Mouse (Mus musculus): ENCODE data around the gene Cmip.

The Cmip gene

GRCm38 (mm10) chr8:117480516-117480915 is 223.7 kb downstream of the Cmip start:
- H3K27me3 ChIP-seq (ENCODE audit: control insufficient read depth, insufficient read depth, low read length, poor library complexity, severe bottlenecking) = no peaks in the 10 kb centered on the region
- no peaks in the 10 kb centered on the region for H3K36me3 ChIP-seq (ENCODE audit: control insufficient read depth, insufficient read depth, low read length, poor library complexity, severe bottlenecking)
- peak; percentile 76 for DNase-seq (ENCODE audit: low read depth, low spot score)

DNA sequence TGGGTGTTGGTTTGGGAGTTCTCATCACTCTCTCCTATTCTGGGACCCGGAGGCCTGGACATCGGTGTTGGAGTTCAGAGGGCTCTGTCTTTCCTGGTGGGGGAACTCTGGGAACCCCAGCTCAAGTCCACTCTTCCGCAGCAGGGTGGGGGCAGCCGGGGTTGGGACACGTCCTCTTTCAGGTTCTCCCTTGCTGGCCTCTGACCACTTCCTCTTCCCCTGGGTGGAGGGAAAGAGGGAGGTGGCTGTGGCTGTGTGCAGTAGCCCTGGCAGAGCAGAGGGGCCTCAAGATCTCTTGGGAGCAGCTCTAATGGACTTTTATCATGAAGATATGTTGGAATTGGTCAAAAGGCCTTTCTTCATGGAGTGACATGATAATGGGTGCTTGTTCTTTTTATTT is 225.0 kb downstream of the Cmip start:
- no peaks in the 10 kb centered on the region for H3K36me3 ChIP-seq (ENCODE audit: control insufficient read depth, insufficient read depth, low read length, poor library complexity, severe bottlenecking)
- DNase-seq (ENCODE audit: low read depth, low spot score) = peak; percentile 61
- H3K27me3 ChIP-seq (ENCODE audit: control insufficient read depth, insufficient read depth, low read length, poor library complexity, severe bottlenecking) = no peaks in the 10 kb centered on the region

DNA sequence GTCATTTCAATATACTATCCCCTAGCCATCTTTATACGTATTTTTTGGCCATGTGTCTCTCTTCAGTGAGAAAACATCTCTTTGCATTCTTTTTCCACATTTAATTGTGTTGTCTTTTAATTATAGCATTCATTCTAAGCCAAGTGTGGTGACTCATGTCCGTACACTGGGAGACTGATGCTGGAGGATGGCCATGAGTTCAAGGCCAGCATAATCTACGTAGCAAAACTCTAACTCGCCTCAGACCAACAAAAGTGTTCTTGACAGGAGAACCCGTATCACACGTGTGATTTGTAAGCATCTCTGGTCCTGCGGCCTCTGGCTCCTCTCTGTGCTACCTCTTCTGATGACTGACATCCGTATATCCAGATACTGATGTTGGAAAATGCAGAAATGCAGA is 227.9 kb downstream of the Cmip start:
- H3K36me3 ChIP-seq (ENCODE audit: control insufficient read depth, insufficient read depth, low read length, poor library complexity, severe bottlenecking) = no peaks in the 10 kb centered on the region
- no peak for DNase-seq (ENCODE audit: low read depth, low spot score)
- H3K27me3 ChIP-seq (ENCODE audit: control insufficient read depth, insufficient read depth, low read length, poor library complexity, severe bottlenecking) = no peaks in the 10 kb centered on the region

DNA sequence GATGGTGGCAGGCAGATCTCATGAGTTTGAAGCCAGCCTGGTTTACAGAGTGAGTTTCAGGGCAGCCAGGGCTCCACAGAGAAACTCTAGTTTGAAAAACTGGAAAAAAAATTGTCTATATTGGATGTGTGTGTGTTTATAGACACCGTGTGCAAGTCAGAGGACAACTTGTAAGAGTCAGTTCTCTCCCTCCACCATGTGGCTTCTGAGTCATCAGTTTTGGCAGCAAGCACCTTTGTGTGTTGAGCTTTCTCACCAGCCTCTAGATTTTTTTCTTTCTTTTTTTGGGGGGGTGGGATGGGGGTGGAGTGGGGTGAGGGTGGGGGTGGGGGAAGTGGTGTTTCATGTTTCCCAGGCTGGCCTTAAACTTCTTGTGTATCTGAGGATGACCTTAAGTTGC is 228.5 kb downstream of the Cmip start:
- no peak for DNase-seq (ENCODE audit: low read depth, low spot score)
- Histone ChIP-seq H3K27me3 (ENCODE audit: control insufficient read depth, insufficient read depth, low read length, poor library complexity, severe bottlenecking) (no peaks in the 10 kb centered on the region), H3K36me3 (ENCODE audit: control insufficient read depth, insufficient read depth, low read length, poor library complexity, severe bottlenecking) (no peaks in the 10 kb centered on the region)

GRCm38 (mm10) chr8:117488246-117489005 is 231.6 kb downstream of the Cmip start:
- no peak for DNase-seq (ENCODE audit: low read depth, low spot score)
- Histone ChIP-seq H3K36me3 (ENCODE audit: control insufficient read depth, insufficient read depth, low read length, poor library complexity, severe bottlenecking) (no peaks in the 10 kb centered on the region), H3K27me3 (ENCODE audit: control insufficient read depth, insufficient read depth, low read length, poor library complexity, severe bottlenecking) (no peaks in the 10 kb centered on the region)

- no peak for DNase-seq (ENCODE audit: low read depth, low spot score)
- H3K27me3 ChIP-seq (ENCODE audit: control insufficient read depth, insufficient read depth, low read length, poor library complexity, severe bottlenecking) = no peaks in the 10 kb centered on the region
- H3K36me3 ChIP-seq (ENCODE audit: control insufficient read depth, insufficient read depth, low read length, poor library complexity, severe bottlenecking) = no peaks in the 10 kb centered on the region
These were observed 236.7 kb downstream of the Cmip start for GRCm38 (mm10) chr8:117493543-117493942.

DNA sequence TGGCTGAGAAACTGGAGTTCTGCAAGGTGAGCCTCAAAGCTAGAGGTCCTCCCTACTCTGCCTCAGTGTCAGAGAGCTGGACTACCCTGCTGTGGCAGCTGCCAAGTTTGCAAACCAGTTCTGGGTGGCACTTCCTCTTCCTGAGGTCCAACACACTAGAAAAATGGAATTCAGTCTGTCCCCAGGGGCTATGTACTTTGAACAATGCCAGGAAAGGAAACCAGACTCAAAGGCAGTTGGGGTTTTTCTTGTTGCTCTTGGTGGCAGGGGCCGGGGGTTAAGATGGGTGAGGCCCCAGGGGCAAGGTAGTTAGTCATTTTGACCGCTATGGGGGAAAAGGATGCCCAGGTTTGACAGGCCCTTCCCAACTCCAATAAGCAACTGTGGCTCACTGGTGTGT is 238.0 kb downstream of the Cmip start:
- no peaks in the 10 kb centered on the region for H3K36me3 ChIP-seq (ENCODE audit: control insufficient read depth, insufficient read depth, low read length, poor library complexity, severe bottlenecking)
- DNase-seq (ENCODE audit: low read depth, low spot score) = peak; percentile 47
- no peaks in the 10 kb centered on the region for H3K27me3 ChIP-seq (ENCODE audit: control insufficient read depth, insufficient read depth, low read length, poor library complexity, severe bottlenecking)

- no peaks in the 10 kb centered on the region for H3K27me3 ChIP-seq (ENCODE audit: control insufficient read depth, insufficient read depth, low read length, poor library complexity, severe bottlenecking)
- no peaks in the 10 kb centered on the region for H3K36me3 ChIP-seq (ENCODE audit: control insufficient read depth, insufficient read depth, low read length, poor library complexity, severe bottlenecking)
- peak; percentile 79 for DNase-seq (ENCODE audit: low read depth, low spot score)
These were observed 241.5 kb downstream of the Cmip start, which contains the start of gene Plcg2 for GRCm38 (mm10) chr8:117498179-117498914. TSS of gene Plcg2 (plus strand) at chr8:117498291.

DNA sequence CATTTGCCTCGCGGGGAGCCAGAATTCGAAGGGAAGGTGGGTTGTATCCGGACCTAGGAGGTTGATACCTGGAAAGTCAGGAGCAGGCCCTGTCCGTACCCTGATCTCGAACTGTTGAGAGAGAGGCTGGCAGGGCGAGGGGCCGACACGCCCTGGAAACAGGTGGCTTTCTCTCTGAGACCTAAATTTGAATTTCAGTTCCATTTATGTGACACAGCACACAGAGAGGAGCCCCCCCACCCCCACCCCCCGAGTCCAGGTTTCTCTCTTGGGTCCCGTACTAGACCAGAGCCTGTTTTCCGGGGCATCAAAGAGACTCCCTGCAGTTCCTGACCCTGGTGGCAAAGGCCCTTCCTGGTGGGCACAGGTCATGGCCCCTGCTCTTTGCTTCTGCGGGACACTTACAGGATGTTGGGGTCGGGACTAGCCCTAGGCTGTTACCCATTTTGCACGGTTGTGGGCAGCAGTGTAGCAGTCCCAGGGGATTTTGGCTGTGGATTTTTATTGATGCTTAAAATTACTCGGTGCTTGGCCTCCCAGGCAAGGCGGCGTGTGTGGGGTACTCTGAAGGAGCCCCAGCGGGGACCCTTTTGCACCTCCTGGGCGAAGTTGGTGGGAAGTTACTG is 242.2 kb downstream of the Cmip start:
- DNase-seq (ENCODE audit: low read depth, low spot score) = peak; percentile 59
- no peaks in the 10 kb centered on the region for H3K27me3 ChIP-seq (ENCODE audit: control insufficient read depth, insufficient read depth, low read length, poor library complexity, severe bottlenecking)
- 0 out of 2 replicates have a peak, but pooled peaks cover under 1% of the 10 kb centered on the region for H3K36me3 ChIP-seq (ENCODE audit: control insufficient read depth, insufficient read depth, low read length, poor library complexity, severe bottlenecking)

- H3K27me3 ChIP-seq (ENCODE audit: control insufficient read depth, insufficient read depth, low read length, poor library complexity, severe bottlenecking) = no peaks in the 10 kb centered on the region
- H3K36me3 ChIP-seq (ENCODE audit: control insufficient read depth, insufficient read depth, low read length, poor library complexity, severe bottlenecking) = peaks cover 9% of the 10 kb centered on the region
- no peak for DNase-seq (ENCODE audit: low read depth, low spot score)
These were observed 243.5 kb downstream of the Cmip start for GRCm38 (mm10) chr8:117500232-117500823.

DNA sequence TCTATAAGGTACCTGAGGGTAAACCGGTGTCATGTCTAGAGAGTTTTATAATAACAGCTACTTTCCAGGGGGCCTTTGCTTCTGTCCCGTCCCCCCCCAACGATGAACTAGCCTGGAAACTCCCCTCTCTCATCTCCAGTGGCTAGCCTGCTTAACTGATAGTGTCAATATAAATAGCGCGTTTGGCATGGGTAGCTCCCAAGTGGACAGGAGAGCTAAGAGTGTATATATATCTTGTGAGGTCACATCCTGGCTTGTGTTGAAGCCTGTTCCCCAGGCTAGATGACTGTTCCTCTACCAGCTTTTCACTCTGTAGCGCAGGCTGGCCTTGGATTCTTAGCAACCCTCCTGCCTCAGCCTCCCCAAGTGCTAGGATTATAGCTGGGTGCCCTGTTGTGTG is 244.5 kb downstream of the Cmip start:
- Histone ChIP-seq H3K36me3 (ENCODE audit: control insufficient read depth, insufficient read depth, low read length, poor library complexity, severe bottlenecking) (peaks cover 9% of the 10 kb centered on the region), H3K27me3 (ENCODE audit: control insufficient read depth, insufficient read depth, low read length, poor library complexity, severe bottlenecking) (no peaks in the 10 kb centered on the region)
- DNase-seq (ENCODE audit: low read depth, low spot score) = no peak

DNA sequence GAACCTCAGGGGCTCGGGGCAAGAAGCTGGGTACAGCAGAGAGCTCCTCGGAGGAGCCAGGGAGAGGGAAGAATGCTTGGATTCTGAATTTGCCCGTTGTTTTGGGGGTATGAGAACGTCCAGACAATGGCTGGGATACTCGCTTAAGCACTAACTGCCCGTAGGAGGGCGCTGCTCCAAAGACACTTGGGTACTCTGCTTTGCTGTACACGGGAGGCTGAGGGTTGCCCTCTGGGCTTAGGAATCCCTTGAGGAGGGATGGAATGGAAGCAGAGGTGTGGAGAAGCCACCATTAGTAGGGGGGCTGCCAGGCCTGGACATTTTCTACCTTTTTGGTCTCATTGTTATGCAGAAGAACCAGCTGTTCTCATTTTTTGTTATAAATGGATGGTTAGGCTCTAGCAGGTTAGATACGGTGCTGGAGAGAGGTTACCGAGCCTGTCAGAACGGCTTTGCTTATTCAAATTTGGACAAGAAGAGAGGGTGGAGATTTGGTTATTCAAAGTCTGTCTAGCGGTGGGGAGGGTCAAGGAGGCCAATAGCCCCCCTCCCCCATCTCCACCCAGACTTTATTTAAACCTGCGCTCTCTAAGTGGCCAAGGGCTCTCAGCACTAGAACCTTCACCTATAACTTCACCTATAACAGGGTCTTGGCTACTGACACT is 246.7 kb downstream of the Cmip start:
- Histone ChIP-seq H3K36me3 (ENCODE audit: control insufficient read depth, insufficient read depth, low read length, poor library complexity, severe bottlenecking) (peaks cover 13% of the 10 kb centered on the region), H3K27me3 (ENCODE audit: control insufficient read depth, insufficient read depth, low read length, poor library complexity, severe bottlenecking) (no peaks in the 10 kb centered on the region)
- no peak for DNase-seq (ENCODE audit: low read depth, low spot score)

DNA sequence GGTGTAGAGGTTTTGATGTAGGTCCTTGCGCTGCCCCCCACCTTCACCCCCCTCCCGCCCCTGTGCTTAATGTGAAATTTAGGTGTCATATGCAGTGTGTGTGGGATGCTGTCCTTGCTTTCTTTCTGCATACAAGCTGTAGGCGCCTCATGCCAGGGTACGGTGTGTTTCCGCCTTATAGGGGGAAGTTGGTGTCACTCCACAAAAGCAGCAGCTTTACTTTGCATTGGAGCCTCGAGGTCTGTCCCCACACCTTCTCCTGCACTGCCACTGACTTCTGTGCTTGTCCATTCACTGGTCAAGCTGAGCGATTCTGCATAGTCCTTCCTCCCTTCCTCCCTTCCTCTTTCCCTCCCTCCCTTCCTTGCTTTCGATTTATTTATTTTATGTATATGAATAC is 250.8 kb downstream of the Cmip start:
- DNase-seq (ENCODE audit: low read depth, low spot score) = no peak

More for the DNA sequence above, 250.8 kb downstream of the Cmip start:
- peaks cover 14% of the 10 kb centered on the region for H3K36me3 ChIP-seq (ENCODE audit: control insufficient read depth, insufficient read depth, low read length, poor library complexity, severe bottlenecking)
- H3K27me3 ChIP-seq (ENCODE audit: control insufficient read depth, insufficient read depth, low read length, poor library complexity, severe bottlenecking) = no peaks in the 10 kb centered on the region

Measured in splenic B cell, adult 2 months (primary cell).